Mouse (Mus musculus) layer of hippocampus, postnatal 10 days (tissue): ENCODE data around the gene Arhgap27. TPM values are rescaled to one million over a fixed set of nuclear protein-coding genes. Genes with fewer than 3 reads are reported as not detected.
"Not testable (repeated sequence)": the region's sequence is repeated elsewhere in the genome, so short reads cannot be mapped to it uniquely, and the experiment has no call there.

Experiments used
- DNase-seq, 2 experiments: peaks; one replicate each; pipeline ENCODE4 v3.0.0; 2021; ENCODE audit warnings: low spot score in 2 of 2
- total RNA-seq, 2 experiments: library from RNA; stranded (reverse); gene quantifications; 2 replicates each; pipeline ENCODE4 v1.2.3; 2021

Arhgap27 gene
- total RNA-seq, 2 experiments from 2014 or later = 8.7 to 9.3 TPM

DNA sequence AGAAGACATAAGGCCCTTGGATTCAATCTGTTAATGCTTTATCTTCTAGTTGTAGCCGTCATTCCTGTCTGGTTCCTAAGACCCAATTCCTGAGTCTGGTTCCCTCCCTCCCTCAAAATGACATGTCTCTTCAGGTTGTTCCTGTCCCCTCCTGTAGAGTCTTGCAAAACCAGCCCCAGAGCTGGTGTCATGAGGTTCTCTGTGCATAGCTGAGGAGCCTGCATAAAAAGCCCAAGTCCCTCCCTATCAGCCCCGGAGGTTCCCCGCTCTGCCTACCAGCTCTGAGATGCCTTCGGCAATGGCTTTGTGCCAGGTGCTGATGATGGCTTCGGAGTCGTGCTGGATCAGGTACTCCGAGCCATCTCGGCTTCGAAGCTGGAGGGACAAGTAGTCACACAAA lies 28.6 kb downstream of the Arhgap27 start:
- peak in 1 of 2 experiments; percentile 20 for DNase-seq

DNA sequence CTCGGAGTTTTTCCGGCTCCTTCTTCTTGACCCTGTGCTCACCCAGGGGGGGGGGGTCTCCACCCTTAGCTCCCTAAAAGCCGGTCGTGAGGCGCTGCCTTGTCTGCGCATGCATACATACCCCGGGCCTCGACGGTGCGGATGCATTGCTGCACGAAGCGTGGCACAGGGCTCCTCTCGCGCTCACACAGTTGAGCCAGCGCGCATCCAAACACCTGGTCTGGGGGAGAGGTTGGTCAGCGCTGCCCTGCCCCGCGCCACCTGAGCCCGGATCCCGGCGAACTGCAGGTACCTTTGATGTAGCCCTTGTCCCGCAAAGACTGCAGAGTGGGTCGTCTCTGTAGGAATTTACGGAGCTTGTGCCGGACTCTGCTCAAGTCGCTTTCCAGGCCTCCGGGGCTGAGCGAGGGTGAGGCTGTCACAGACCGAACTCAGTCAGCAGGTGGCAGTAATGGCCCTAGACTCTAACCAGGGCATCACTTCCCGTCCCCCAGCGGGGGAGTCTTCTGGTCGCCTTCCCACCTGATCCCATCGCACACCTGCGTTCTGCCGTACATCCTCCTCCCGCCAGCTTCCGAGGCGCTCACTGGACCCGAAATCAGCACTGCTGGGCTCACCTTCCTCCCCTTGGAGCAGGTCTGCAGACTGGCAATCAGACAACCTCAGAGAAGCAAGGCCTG lies 29.6 kb downstream of the Arhgap27 start:
- DNase-seq = peak; percentile 56 to 68

DNA sequence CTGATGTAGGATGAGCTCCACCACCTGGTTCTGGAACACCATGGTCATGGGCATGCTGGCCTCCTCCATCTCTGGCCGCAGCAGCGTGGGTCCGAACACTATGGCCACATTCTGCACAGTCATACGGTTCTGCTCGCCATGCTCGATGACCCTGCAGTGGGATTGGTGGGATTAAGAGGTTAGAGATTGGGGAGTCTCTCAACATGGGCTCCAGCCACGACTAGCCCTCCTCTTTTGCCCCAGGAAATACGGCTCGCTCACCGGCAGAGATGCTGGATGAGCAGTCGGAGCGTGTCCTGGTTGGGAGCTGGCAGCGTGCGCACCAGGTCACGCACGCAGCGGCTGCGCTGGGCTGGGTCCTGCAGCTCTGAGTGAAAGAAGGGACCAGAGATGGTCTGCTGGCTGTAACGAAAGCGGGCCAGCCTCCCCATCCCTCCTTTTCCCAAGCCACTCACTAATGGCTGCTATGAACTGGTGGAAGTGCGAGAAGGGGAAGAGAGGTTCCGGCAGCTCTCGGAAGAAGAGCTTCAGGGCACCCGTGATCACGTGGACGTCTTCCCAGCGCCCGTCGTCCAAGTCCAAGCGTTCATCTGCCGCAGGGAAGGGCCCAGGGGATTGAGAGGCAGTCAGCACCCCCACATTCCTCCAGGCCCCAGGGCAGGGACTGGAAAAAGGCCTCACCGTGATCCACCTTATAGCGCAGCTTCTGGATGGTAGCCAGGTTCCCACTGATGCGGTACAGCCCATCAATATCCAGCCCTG lies 30.4 kb downstream of the Arhgap27 start:
- peak in 1 of 2 experiments; percentile 38 for DNase-seq

DNA sequence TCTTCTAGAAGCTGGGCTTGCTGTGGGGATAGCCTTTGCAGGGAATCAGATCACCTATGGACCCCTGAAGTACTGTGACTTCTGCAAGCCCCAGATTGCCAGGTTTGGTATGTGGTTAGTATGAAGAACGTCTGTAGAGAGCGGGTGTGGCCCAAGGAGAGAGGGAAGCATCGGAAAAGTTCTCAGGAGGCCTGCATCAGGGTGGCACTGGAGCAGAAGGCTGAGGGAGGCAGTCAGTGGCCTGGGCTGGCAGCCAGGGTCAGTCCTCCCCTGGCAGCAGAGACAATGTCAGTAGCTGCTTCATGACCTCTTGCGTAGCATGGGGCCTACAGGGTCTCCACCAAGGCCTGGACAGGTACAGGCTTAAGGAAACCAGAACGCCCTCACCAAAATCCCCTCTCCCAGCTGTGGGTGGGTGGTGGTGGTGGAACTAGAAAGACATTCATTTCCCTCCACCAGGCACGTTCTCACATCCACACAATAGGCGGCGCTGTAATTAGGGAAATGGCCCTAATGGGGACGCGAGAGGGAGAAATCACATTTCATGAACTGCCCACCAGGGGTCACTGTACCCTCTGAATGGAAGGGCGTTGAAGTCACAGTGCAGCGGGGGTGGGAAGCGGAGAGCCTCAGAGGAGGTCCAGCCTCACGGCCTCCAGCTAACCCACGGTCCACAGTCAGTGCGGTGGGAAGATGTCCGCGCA lies 31.2 kb downstream of the Arhgap27 start:
- peak; percentile 89 to 91 for DNase-seq

DNA sequence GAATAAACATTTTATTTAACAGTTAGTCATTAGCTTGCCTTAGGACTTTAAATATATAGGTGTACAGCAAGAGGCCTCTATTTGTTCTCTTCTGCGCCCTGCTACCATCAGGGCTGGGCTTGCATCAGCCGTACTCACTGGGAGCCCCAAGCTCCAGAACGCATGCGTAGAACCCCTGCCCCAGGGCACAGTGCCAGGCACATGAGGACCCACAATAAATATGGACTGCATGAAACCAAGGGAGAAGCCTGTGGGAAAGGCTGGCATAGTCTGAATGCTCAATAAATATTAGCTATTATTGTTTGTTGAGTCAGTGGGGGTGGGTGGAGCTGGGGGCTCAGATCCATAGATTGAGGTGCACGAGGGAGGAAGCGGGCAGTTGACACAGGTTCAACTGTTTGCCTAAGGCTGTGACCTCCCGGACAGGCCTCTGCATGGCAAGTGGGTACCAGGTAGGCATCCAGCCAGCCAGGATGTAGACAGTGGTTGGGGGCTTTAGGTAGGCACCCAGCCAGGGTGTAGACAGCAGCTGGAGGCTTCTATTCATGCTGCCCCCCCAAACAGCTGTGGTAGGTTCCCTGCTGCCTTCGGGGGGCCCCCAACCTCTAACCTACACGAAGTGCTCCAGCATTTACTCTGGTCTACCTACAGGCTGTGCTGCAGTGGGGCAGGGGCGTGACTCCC lies 31.8 kb downstream of the Arhgap27 start:
- DNase-seq = peak in 1 of 2 experiments; percentile 31

DNA sequence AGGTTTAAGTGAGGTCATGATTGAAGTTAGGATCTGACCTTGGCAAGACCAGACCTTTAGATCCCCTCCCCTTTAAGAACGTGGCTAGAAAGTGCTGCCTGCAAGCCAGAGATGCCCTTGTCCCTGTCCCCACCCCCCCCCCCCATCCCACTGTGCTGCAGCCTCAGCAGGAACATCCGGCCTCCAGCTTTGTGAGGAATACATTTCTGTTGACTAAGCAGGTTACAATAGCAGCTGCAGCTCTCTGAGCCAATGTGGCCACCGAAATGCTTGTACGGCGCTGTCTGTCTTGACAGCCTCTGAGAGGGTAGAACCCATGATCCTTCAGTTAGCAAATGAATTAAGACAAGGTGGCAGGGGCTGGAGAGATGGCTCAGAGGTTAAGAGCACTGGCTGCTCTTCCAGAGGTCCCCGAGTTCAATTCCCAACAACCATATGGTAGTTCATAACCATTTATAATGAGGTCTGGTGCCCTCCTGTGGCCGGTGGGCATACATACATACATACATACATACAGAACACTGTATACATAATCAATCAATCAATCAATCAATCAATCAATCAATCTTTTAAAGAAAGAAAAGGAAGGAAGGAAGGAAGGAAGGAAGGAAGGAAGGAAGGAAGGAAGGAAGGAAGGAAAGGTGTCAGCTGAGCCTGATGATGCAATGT lies 32.7 kb downstream of the Arhgap27 start:
- DNase-seq = peak in 1 of 2 experiments; percentile 28

DNA sequence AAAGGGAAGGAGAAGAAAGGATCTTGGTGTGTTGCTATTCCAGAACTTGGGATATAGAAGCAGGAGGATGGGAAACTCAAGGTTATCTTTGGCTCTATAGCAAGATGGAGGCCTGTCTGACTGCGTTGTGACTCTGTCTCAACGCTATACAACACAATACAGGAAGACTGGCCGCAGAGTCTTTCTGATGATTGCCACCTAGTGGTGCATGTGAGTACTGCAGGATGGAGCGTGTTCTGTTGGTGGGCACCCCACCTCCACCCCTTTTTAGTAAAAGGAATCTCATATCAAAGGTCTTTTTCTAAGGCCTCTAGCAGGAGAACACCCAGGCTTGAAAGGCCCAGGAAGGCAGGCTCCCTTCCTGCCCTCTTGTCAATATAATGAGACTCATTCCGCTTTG lies 36.5 kb downstream of the Arhgap27 start:
- peak; percentile 91 to 92 for DNase-seq

DNA sequence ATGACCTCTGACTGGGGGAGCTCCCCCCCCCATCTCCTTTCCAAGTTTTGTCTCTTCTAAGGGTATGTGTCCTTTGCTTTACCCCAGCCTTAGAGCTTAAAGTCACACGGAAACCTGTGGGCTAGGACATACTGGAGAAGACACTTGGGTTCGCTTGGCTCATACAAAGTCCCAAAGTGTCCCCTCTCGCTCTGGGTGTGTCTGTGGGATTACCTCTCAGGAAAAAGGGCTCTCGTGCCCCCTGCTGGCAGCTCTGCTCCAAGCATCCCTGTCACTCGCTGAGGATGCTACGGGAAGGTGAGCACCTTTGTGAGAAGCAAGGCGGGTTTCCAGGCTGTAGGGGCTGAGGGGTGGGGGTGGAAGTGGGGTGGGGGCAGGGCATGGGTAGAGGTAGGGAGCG lies 38.3 kb downstream of the Arhgap27 start:
- peak; percentile 77 to 83 for DNase-seq

DNA sequence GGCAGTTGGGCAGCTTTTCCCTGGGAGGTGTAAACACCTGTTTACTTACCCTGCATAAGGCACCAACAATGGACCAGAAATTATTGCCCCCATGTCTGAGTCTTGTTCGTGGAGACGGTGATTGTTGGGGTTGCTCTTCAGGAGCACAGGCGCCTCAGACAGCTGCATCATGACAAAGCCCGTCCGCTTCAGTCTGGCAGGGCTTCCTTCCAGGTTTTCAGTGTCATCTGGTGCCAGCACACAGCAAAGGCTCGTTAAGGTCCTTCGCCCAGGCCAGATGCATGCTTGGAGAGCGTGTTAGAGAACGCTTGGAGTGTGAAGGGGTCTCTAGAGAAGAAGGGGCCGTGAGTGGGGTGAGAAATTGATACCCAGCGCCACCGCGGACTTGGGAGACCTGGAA lies 38.8 kb downstream of the Arhgap27 start:
- DNase-seq = peak in 1 of 2 experiments; percentile 32

DNA sequence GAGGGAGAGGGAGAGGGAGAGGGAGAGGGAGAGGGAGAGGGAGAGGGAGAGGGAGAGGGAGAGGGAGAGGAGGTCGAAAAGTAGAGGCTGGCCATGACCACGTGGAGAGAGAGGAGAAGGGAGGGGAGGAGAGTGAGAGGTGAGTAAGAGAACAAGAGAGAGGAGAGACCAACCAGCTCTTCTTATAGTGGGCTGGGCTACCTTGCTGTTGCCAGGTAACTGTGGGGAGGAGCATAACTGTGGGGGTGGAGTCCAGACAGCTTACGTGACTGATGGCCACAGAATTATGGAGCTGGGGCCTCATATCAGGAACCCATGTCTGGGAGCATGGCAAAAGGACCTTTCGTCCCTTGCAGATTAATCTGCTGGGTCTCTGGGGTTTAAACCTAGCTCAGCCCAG lies 40.7 kb downstream of the Arhgap27 start:
- DNase-seq = not testable (repeated sequence)

DNA sequence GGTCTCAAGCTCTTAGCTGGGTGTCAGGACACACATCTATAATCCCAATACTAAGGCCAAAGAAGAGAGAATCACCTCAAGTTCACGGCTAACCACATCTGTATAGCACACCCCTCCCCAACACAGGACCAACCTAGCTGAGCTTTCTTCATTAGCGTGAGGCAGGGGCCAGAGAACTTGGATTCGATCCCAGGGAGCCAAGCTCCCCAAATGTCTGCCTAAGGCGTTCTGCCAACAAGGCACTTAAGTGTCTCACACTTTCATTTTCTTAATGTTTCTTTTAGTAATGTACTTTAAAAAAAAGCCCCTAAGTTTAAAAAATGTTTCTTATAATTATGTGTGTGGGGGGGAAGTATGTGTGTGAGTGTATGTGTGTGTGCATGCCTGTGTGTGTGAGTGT lies 42.8 kb downstream of the Arhgap27 start:
- DNase-seq = no peak

DNA sequence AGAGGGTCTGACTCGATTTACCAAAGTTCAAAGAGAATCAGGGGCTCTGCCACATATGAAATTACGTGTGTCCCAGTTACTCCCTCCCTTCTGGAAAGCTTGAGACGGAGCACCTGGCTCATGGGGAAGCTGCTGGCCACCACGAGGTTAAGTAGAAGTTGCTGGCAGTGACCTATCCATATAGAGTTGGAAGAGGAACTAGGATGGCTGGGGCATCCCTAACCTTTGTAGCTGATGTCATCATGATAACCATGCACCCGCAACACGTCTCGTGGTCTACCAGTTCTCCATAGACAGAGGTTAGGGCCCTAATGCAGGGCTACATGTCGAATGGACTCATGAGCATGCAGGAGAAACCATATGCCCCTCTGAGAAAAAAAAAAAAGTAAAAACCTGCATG lies 43.3 kb downstream of the Arhgap27 start:
- DNase-seq = no peak

DNA sequence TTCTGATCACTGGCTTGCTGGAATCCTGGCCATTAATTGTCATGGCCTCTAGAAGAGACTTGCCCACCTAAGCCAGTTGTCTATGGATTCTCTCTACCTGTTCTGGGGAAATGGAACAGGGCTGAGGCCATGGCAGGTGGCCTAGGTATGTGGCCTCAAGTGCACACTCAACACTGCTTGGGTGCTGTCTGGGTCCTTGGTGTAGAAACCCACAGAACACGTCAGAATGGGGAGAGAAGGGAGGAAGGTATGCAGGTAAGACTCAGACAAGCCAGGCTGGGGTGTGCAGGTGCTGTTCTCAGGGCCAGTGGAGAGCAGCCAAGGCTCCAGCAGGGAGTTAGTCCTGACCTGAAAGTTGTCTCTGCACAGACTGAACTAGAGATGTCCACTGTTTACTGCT lies 45.5 kb downstream of the Arhgap27 start:
- no peak for DNase-seq

DNA sequence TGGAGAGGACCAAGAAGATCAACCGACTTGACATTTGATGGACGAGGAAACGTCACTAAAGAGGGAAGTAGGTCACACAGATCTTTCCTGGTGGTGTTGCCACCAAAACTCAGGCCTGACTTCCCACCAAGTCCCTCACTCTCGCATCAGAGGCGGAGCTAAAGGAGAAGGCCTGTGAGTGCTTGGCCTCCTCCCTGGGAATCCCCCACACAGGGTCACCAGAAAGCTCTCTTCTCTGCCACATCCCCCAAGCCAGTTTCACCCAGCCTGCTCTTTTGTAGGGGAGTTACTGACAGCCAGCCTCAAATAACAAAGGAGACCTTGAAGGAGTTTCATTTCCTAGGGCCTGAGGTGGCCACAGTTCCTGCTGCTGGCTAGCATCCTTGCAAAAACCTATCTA lies 48.1 kb downstream of the Arhgap27 start:
- no peak for DNase-seq

DNA sequence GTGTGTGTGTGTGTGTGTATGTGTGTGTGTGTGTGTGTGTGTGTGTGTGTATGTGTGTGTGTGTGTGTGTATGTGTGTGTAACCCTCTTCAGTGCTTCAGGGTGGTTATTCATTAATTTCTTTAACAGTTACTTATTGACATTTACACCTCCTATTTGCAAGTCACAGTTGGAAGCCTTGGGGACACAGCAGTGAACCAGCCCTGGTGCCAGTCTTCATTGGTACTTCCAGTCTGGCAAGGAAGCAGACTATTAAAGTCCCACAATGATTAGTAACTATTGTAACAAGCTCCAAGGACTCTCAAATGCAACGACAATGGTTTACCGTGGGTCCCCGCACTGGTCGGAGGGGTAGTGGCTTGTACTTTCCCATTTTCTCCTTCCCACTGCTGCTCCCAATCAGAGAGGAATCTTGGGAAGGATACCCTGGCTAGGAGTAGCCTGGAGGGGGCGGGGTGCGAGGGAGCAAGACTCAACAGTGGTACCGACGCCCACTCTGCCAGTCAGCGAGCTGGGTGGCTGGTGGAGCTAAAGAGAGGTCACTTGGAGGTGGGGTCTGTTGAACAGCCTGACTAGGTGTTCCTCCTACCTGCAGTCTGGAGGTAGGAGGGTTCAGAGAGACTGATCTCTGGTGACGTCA lies 48.6 kb downstream of the Arhgap27 start:
- DNase-seq = no peak

DNA sequence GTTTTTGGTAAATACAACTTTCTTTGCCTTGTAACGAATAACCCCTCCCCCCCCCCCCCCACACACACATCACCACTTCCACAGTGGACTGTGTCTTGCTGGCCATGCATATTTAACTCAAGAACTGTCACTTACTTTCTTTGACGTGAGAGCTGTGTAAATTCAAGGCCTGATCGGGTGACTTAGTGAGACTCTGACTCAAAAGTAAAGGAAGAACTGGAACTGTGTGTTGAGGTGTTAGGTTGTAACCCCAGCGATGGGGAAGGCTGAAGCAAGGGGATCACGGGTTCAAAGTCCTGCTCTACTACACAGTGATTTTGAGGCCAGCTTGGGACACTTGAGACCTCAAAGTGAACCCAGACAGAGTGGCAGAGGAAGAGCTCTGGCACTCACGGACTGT lies 50.0 kb downstream of the Arhgap27 start:
- DNase-seq = no peak

DNA sequence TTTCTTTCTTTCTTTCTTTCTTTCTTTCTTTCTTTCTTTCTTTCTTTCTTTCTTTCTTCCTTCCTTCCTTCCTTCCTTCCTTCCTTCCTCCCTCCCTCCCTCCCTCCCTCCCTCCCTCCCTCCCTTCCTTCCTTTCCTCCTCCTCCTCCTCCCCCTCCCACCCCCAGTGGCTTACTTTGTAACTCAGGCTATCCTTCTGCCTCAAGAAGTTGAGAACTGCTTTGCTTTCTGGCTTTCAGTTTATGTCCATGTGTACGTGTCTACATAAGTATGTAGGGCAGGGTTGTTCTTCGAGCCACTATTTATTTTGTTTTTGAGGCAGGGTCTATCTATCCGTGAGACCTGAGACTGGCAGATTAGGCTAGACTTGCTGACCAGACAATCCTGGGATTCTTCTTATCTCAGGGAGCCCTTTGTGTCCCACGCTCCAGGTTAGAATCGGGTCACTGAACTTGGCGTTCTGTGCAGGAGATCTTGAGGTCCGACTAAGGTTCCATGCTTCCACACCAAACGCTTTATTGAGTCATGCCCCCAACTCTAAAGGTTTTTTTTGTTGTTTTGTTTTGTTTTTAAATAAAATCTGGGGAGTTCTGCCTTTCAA lies 50.7 kb downstream of the Arhgap27 start:
- DNase-seq = no peak

DNA sequence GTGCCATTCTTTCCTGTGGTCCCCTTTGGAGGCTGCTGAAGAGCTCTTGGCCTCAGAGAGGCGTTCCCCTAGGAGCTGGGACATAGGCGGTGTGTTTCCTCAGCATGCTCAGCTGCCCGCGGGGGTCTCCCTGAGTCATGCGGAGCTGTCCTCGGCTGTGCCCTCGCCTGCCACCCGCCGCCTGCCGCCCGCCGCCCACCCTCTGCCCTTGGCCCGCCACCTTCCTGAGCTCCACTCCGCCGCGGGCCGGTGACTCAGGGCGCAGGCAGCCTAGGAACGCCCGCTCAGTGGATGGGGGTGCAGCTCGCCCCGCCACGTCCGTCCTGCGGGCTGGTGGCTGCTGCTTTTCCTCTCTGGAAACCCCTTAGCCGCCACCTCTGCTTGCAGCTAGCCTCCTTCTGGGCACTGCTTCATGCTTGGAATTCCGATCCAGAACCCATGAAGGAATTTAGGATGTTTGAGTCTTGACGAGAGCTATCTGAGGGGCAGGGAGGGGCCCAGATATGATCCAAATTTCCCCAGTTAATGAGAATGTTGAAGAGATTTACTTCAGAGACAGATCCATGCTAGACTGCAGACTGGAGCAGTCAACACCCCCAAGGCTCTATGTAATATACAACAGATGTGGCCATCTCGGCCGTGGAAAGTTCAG lies 51.4 kb downstream of the Arhgap27 start:
- peak in 1 of 2 experiments; percentile 46 for DNase-seq

DNA sequence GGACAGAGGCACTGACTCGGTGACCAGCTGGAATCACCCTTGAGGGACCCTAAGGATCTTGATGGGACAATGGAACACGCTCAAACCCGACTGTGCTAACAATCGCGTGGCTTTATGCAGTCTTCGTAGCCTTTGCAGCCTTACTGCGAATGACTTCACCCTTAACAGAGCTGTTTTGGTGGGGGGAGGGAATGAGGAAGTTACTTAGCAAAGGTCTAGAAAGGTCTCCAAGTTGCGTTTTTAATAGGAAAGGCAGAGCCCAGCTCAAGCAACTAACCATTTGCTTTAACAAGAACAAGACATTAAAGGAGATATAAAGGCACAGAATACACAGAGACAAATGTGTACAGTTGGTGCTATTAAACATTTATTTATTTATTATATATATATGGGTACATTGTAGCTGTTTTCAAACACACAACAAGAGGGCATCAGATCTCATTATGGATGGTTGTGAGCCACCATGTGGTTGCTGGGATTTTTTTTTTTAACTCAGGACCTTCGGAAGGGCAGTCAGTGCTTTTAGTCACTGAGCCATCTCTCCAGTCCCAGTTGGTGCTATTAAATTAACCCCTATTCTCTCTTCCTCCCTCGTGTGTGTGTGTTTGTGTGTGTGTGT lies 53.4 kb downstream of the Arhgap27 start:
- DNase-seq = no peak
